26 mouse cellular contexts compared by ENCODE assay signal in the genomic region with DNA sequence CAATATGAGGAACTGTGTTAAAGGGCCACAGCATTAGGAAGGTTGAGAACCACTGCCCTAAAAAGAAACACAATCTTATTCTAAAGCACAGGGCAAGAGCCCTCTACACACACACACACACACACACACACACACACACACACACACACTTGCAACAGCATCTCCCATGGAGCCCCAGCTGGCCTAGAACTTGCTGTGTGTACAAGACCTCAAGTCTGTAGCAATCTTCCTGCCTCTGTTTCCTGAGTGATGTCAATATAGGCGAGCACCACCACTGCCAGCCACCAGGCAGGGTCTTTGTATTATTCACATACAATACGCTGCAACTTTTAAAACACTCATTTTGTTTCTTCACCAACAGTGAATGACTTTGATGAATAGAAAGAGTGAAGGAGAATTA. TPM values are rescaled to one million over a fixed set of nuclear protein-coding genes. Genes with fewer than 3 reads are reported as not detected.
DNase-seq lines count a peak whose midpoint lies in the region; ATAC-seq and TF ChIP-seq lines count a peak whose summit lies in the region.
"Had no signal": no experiment of that assay in that cellular context is flagged by ENCODE, and none has a peak within 500 bp of the region (broad histone marks: within the 10 kb centered on the region; RNA-seq: fewer than 3 reads in every experiment).

No protein-coding gene starts in this region.

- WGBS in intestine, embryonic 14.5 days: 90% methylated on average over 2 of the region's 2 CpGs
- 83% methylated on average over 2 of the region's 2 CpGs for WGBS in intestine, embryonic 15.5 days
- 87% methylated on average over 2 of the region's 2 CpGs for WGBS in midbrain, embryonic 15.5 days
- WGBS in midbrain, embryonic 16.5 days: 90% methylated on average over 2 of the region's 2 CpGs

- no peak overlapping the region for H3K9ac ChIP-seq in intestine, embryonic 14.5 days (ENCODE audit: low read length)
- H3K9ac ChIP-seq in intestine, embryonic 15.5 days: no peak overlapping the region
- no peak overlapping the region for H3K9ac ChIP-seq in MEL (ENCODE audit: control insufficient read depth, low read depth, low read length, poor library complexity, severe bottlenecking)
- H3K9ac ChIP-seq in midbrain, embryonic 15.5 days: no peak overlapping the region
- no peak overlapping the region for H3K9ac ChIP-seq in midbrain, embryonic 16.5 days (ENCODE audit: low read depth, low read length)
- H3K9ac ChIP-seq: embryonic facial prominence, embryonic 13.5 days; forebrain, embryonic 12.5 days; hindbrain, embryonic 12.5 days; hindbrain, embryonic 15.5 days had no signal

- H3K79me2 ChIP-seq in MEL (ENCODE audit: control insufficient read depth, insufficient read depth, low read length, poor library complexity): no peaks in the 10 kb centered on the region

- no peak for TF ChIP-seq RAD21 in MEL (IDR thresholded peaks at IDR 0.05; ENCODE audit: low read depth, low read length)

- H3K27me3 ChIP-seq in intestine, embryonic 14.5 days (replicated peaks; ENCODE audit: control insufficient read depth, insufficient read depth, low read length): no peaks in the 10 kb centered on the region
- no peaks in the 10 kb centered on the region for H3K27me3 ChIP-seq in intestine, embryonic 15.5 days (replicated peaks)
- no peaks in the 10 kb centered on the region for H3K27me3 ChIP-seq in MEL (ENCODE audit: control insufficient read depth in 1 of 2, insufficient read depth in 2 of 2, low read length in 2 of 2)
- no peaks in the 10 kb centered on the region for H3K27me3 ChIP-seq in midbrain, embryonic 15.5 days (replicated peaks)
- H3K27me3 ChIP-seq in midbrain, embryonic 16.5 days (ENCODE audit: control insufficient read depth, insufficient read depth, low read depth, low read length): no peaks in the 10 kb centered on the region
- H3K27me3 ChIP-seq: embryonic facial prominence, embryonic 13.5 days; forebrain, embryonic 12.5 days; hindbrain, embryonic 12.5 days; hindbrain, embryonic 15.5 days had no signal

- no peaks in the 10 kb centered on the region for H3K36me3 ChIP-seq in intestine, embryonic 14.5 days (ENCODE audit: control insufficient read depth, insufficient read depth, low read length)
- no peaks in the 10 kb centered on the region for H3K36me3 ChIP-seq in intestine, embryonic 15.5 days
- H3K36me3 ChIP-seq in MEL (ENCODE audit: control insufficient read depth in 1 of 2, insufficient read depth in 2 of 2, low read length in 2 of 2): peaks cover 0 to 8% of the 10 kb centered on the region in 2 experiments; a peak in 2 of 4 replicates
- H3K36me3 ChIP-seq in midbrain, embryonic 15.5 days (replicated peaks): no peaks in the 10 kb centered on the region
- no peaks in the 10 kb centered on the region for H3K36me3 ChIP-seq in midbrain, embryonic 16.5 days (ENCODE audit: control insufficient read depth, insufficient read depth, low read length)
- H3K36me3 ChIP-seq: embryonic facial prominence, embryonic 10.5 days; embryonic facial prominence, embryonic 13.5 days; forebrain, embryonic 12.5 days; hindbrain, embryonic 12.5 days; hindbrain, embryonic 15.5 days had no signal

- DNase-seq in intestine, embryonic 14.5 days (ENCODE audit: low spot score): peak; percentile 23
- DNase-seq in MEL (ENCODE audit: low read depth, low spot score): peak; percentile 9
- no peak for DNase-seq in adrenal gland, postnatal 10 days
- DNase-seq: adrenal gland, adult 8-10 months; adrenal gland, postnatal 36 days; cerebellum, adult 11 months; cerebellum, adult 2 months; cerebellum, adult 9-11 months; cerebellum, postnatal 25 days; embryo, embryonic 11 days; gastrocnemius, postnatal 10 days; gastrocnemius, postnatal 36 days had no signal

- no peaks in the 10 kb centered on the region for H3K9me3 ChIP-seq in intestine, embryonic 14.5 days (ENCODE audit: control insufficient read depth, low read length)
- H3K9me3 ChIP-seq in intestine, embryonic 15.5 days: no peaks in the 10 kb centered on the region
- no peaks in the 10 kb centered on the region for H3K9me3 ChIP-seq in MEL (replicated peaks; ENCODE audit: insufficient read depth, low read length)
- H3K9me3 ChIP-seq in midbrain, embryonic 15.5 days: no peaks in the 10 kb centered on the region
- H3K9me3 ChIP-seq in midbrain, embryonic 16.5 days (replicated peaks; ENCODE audit: control insufficient read depth, low read length, poor library complexity, severe bottlenecking): no peaks in the 10 kb centered on the region
- H3K9me3 ChIP-seq: embryonic facial prominence, embryonic 10.5 days; embryonic facial prominence, embryonic 13.5 days; forebrain, embryonic 12.5 days; hindbrain, embryonic 12.5 days; hindbrain, embryonic 15.5 days had no signal

- H3K4me2 ChIP-seq in intestine, embryonic 14.5 days (ENCODE audit: low read length): no peak overlapping the region
- H3K4me2 ChIP-seq in intestine, embryonic 15.5 days (replicated peaks): no peak overlapping the region
- no peak overlapping the region for H3K4me2 ChIP-seq in midbrain, embryonic 15.5 days
- H3K4me2 ChIP-seq in midbrain, embryonic 16.5 days (ENCODE audit: low read length): no peak overlapping the region
- H3K4me2 ChIP-seq: embryonic facial prominence, embryonic 13.5 days; forebrain, embryonic 12.5 days; heart, embryonic 11.5 days; hindbrain, embryonic 12.5 days; hindbrain, embryonic 15.5 days had no signal

- no peak for ATAC-seq in intestine, embryonic 14.5 days (replicated peaks; ENCODE audit: low FRiP score, low TSS enrichment, low read depth)
- no peak for ATAC-seq in intestine, embryonic 15.5 days
- ATAC-seq in granulocyte monocyte progenitor cell, adult 5-6 weeks (replicated peaks; ENCODE audit: poor library complexity, severe bottlenecking): peak; percentile 88
- ATAC-seq in midbrain, embryonic 15.5 days (replicated peaks): no peak
- no peak for ATAC-seq in midbrain, embryonic 16.5 days
- ATAC-seq: activated CD4-positive, CD25-positive, alpha-beta regulatory T cell, adult 4 months; CD4-positive, CD25-positive, alpha-beta regulatory T cell, adult 4 months; forebrain, embryonic 16.5 days had no signal

- TF ChIP-seq EP300 in MEL (IDR thresholded peaks at IDR 0.05; ENCODE audit: low read depth in 1 of 2, low read length in 2 of 2): no peak

- H3K4me3 ChIP-seq in intestine, embryonic 14.5 days (ENCODE audit: low read depth, low read length): no peak overlapping the region
- H3K4me3 ChIP-seq in intestine, embryonic 15.5 days (replicated peaks): no peak overlapping the region
- no peak overlapping the region for H3K4me3 ChIP-seq in MEL (ENCODE audit: control insufficient read depth in 1 of 2, insufficient read depth in 1 of 2, low read depth in 2 of 2, low read length in 2 of 2)
- H3K4me3 ChIP-seq in midbrain, embryonic 15.5 days: no peak overlapping the region
- no peak overlapping the region for H3K4me3 ChIP-seq in midbrain, embryonic 16.5 days (ENCODE audit: low read depth, low read length)
- H3K4me3 ChIP-seq: embryonic facial prominence, embryonic 10.5 days; embryonic facial prominence, embryonic 13.5 days; erythroblast, embryonic 14.5 days; forebrain, embryonic 12.5 days; hindbrain, embryonic 12.5 days; hindbrain, embryonic 15.5 days had no signal

- TF ChIP-seq POLR2A in MEL (IDR thresholded peaks at IDR 0.05; ENCODE audit: control insufficient read depth in 1 of 2, insufficient read depth in 1 of 2, low read depth in 1 of 2, low read length in 2 of 2, poor library complexity in 1 of 2): no peak

- no peaks in the 10 kb centered on the region for H3K4me1 ChIP-seq in intestine, embryonic 14.5 days (replicated peaks; ENCODE audit: control insufficient read depth, insufficient read depth, low read length)
- 0 out of 2 replicates have a peak, but pooled peaks cover 3% of the 10 kb centered on the region for H3K4me1 ChIP-seq in intestine, embryonic 15.5 days (replicated peaks)
- H3K4me1 ChIP-seq in MEL (ENCODE audit: control insufficient read depth in 1 of 2, insufficient read depth in 2 of 2, low read length in 2 of 2): peaks cover 0 to 18% of the 10 kb centered on the region in 2 experiments; a peak in 2 of 4 replicates
- H3K4me1 ChIP-seq in midbrain, embryonic 15.5 days: no peaks in the 10 kb centered on the region
- no peaks in the 10 kb centered on the region for H3K4me1 ChIP-seq in midbrain, embryonic 16.5 days (ENCODE audit: control insufficient read depth, insufficient read depth, low read length)
- H3K4me1 ChIP-seq: embryonic facial prominence, embryonic 13.5 days; forebrain, embryonic 12.5 days; hindbrain, embryonic 12.5 days; hindbrain, embryonic 15.5 days had no signal

- TF ChIP-seq CTCF in MEL (IDR thresholded peaks at IDR 0.05 in 2 of 3, conservative IDR thresholded peaks at IDR 0.05 in 1 of 3; ENCODE audit: control insufficient read depth in 1 of 3, insufficient read depth in 1 of 3, low read depth in 2 of 3, low read length in 3 of 3, poor library complexity in 1 of 3, severe bottlenecking in 1 of 3): no peak

- no peak overlapping the region for H3K27ac ChIP-seq in intestine, embryonic 14.5 days (ENCODE audit: low read depth)
- no peak overlapping the region for H3K27ac ChIP-seq in intestine, embryonic 15.5 days
- no peak overlapping the region for H3K27ac ChIP-seq in MEL (ENCODE audit: control insufficient read depth, low read depth, low read length)
- no peak overlapping the region for H3K27ac ChIP-seq in midbrain, embryonic 15.5 days
- H3K27ac ChIP-seq in midbrain, embryonic 16.5 days (ENCODE audit: low read length): no peak overlapping the region
- H3K27ac ChIP-seq: embryonic facial prominence, embryonic 10.5 days; embryonic facial prominence, embryonic 13.5 days; forebrain, embryonic 12.5 days; hindbrain, embryonic 12.5 days; hindbrain, embryonic 15.5 days had no signal

TF ChIP-seq in MEL, 35 proteins besides CTCF, POLR2A, EP300 and RAD21 (continues in another document):
- TF ChIP-seq JUND (IDR thresholded peaks at IDR 0.05; ENCODE audit: low read depth, low read length) (no peak), ZNF384 (IDR thresholded peaks at IDR 0.05; ENCODE audit: low read depth, low read length) (no peak), MEF2A (IDR thresholded peaks at IDR 0.05; ENCODE audit: extremely low read depth, insufficient replicate concordance, low read depth, low read length, poor library complexity, severe bottlenecking) (no peak), TBP (IDR thresholded peaks at IDR 0.05; ENCODE audit: low read depth, low read length) (no peak), MYB (IDR thresholded peaks at IDR 0.05; ENCODE audit: low read depth, low read length) (no peak)

RNA-seq across cellular contexts. Expression of gene Ly75, which starts 24.3 kb away (rescaled TPM):
- 1.5 and 1.6 TPM in 2 replicates for polyA plus RNA-seq in intestine, embryonic 14.5 days (2014; fragmentation: Nextera tagmentation; extraction: Ambion mirVana)
- 1.1 TPM in 2 replicates for polyA plus RNA-seq in intestine, embryonic 15.5 days (2015; fragmentation: Nextera tagmentation; extraction: Ambion mirVana)
- 1.1 and 1.4 TPM in 2 replicates for total RNA-seq in MEL (2012; rRNA removed)
- polyA plus RNA-seq in MEL (2012; ENCODE audit: insufficient read depth in 1 of 2, insufficient read length in 2 of 2, low read depth in 1 of 2, low replicate concordance in 2 of 2, missing spikeins in 1 of 2): 1 to 10 TPM in 1 of 2 experiments, not detected in 1; 2.2 TPM
- total RNA-seq in granulocyte monocyte progenitor cell, adult 5-6 weeks (2014; fragmentation: Nextera tagmentation): 1.1 and 1.8 TPM in 2 replicates
- 3.0 and 4.8 TPM in 2 replicates for total RNA-seq in granulocyte monocyte progenitor cell, adult 5-6 weeks (2017)
- 0.97 and 1.1 TPM in 2 replicates for polyA plus RNA-seq in midbrain, embryonic 15.5 days (2015; fragmentation: Nextera tagmentation; extraction: Ambion mirVana)
- 1.6 TPM in 2 replicates for polyA plus RNA-seq in midbrain, embryonic 16.5 days (2015; fragmentation: Nextera tagmentation; extraction: Ambion mirVana)
- under 1 TPM; 0.91 to 0.96 TPM for total RNA-seq in adrenal gland, postnatal 10 days (2021)
- polyA plus RNA-seq: erythroblast, embryonic 14.5 days had no signal
